Mouse (Mus musculus): ENCODE data around the gene Grin2c.

DNA sequence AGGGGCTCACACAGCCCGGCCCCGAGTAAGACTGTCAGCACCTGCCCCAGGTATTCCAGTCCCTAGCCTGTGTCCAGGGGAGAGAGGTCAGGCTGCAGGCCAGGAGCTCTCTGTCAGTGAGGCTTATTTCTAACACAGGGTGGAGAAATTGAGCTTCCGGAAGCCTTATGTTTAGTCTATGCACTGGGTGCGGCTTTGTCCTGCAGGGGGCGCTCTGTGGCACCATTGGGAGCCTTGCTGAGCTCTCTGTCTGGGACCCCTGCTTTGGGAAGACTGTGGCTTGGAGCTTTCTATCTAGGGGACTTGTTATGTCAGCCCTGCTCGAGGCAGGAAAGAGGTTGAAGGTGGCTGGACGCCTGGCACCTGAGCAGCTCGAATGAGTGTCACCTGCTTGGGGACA, 42.2 kb downstream of the Grin2c start:
- TF ChIP-seq GATA1 (IDR thresholded peaks at IDR 0.05; ENCODE audit: borderline replicate concordance, low read length), result no peak
- no peak for TF ChIP-seq FLI1 (IDR thresholded peaks at IDR 0.05; ENCODE audit: low read length)
